Mouse (Mus musculus) forebrain, postnatal 0 days (tissue): ENCODE results near the gene Bcl9. TPM values are rescaled to one million over a fixed set of nuclear protein-coding genes. Genes with fewer than 3 reads are reported as not detected.

ENCODE experiments used
- ATAC-seq: fragments of 200-750 bp; cut with Nextera tagmentation; 2 replicates; pipeline ENCODE4 v1.8.0; 2017; ENCODE audit warnings: mild to moderate bottlenecking, moderate library complexity
- DNase-seq: peaks from one replicate; pipeline ENCODE4 v3.0.0-alpha.2; 2015
- H3K27ac ChIP-seq: fragments of 300-500 bp; sonication (generic); 2 replicates; pipeline ENCODE4 v1.5.1; 2014; ENCODE audit warnings: low read depth, mild to moderate bottlenecking, antibody characterized with exemption, low read length, moderate library complexity, mixed read lengths
- H3K27me3 ChIP-seq: fragments of 300-500 bp; sonication (generic); 2 replicates; pipeline ENCODE4 v1.6.1; 2014; ENCODE audit warnings: mild to moderate bottlenecking, low read length, mixed read lengths; ENCODE audit not compliant: insufficient read depth
- H3K36me3 ChIP-seq: fragments of 300-500 bp; sonication (generic); 2 replicates; pipeline ENCODE4 v1.6.1; 2014; ENCODE audit warnings: mild to moderate bottlenecking, moderate library complexity; ENCODE audit not compliant: insufficient read depth
- H3K4me1 ChIP-seq: fragments of 300-500 bp; sonication (generic); 2 replicates; pipeline ENCODE4 v1.6.1; 2014; ENCODE audit warnings: antibody characterized with exemption; ENCODE audit not compliant: insufficient read depth
- H3K4me2 ChIP-seq: fragments of 300-500 bp; sonication (generic); 2 replicates; pipeline ENCODE4 v1.6.1; 2014; ENCODE audit warnings: low read depth, mild to moderate bottlenecking, moderate library complexity
- H3K4me3 ChIP-seq: fragments of 300-500 bp; sonication (generic); 2 replicates; pipeline ENCODE4 v1.5.1; 2014; ENCODE audit warnings: low read depth, low read length, mixed read lengths
- H3K9ac ChIP-seq: fragments of 300-500 bp; sonication (generic); 2 replicates; pipeline ENCODE4 v1.6.1; 2014; ENCODE audit warnings: mild to moderate bottlenecking
- H3K9me3 ChIP-seq: fragments of 300-500 bp; sonication (generic); 2 replicates; pipeline ENCODE4 v1.6.1; 2016; ENCODE audit warnings: low read length
- CTCF ChIP-seq: sonication (generic); IDR thresholded peaks from 2 replicates; pipeline ENCODE4 v1.5.1; 2016; ENCODE audit warnings: antibody characterized with exemption, control low read depth, low read depth
- WGBS: fragments of 180-500 bp; shearing (Covaris S2); extraction: QIAGEN DNeasy Blood & Tissue Kit; methylation state at CpG from one replicate; pipeline ENCODE4 v1.1.7; 2014; 5-methylcytosine and 5-hydroxymethylcytosine counted together
- polyA plus RNA-seq: library from polyadenylated mRNA; unstranded; fragments of >200 nt; fragmentation: Nextera tagmentation; extraction: Ambion mirVana; gene quantifications from 2 replicates; pipeline ENCODE4 v1.2.1, GENCODE M21; 2015
- total RNA-seq: library from RNA; depleted of rRNA; stranded (reverse); fragments of >200 nt; gene quantifications from 2 replicates; pipeline ENCODE4 v1.2.3, GENCODE M21; 2014

The Bcl9 gene
- total and polyA plus RNA-seq, 2 experiments from 2014 or later, result 46.4 to 62.8 TPM

DNA sequence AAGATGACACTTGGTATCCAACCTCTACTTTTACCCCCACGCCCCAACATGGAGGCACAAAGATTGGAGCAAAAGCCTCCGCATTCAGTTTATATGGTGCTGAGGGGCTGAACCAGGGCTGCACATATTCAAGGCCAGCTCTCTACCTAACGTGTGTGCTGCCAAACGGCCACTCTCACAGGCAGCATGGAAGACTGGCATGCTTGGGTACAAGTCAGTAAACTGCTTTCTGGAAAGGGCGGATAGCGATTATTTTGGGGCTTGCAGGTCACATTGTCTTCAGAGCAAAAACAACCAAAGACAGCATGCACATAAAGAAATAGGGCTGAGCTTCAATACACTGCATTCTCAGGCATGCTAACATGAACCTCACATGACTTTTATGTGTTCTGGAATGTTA, 44.8 kb downstream of the Bcl9 start:
- ATAC-seq (no peak), DNase-seq (no peak)
- Histone ChIP-seq H3K4me2 (no peak overlapping the region), H3K9ac (no peak overlapping the region), H3K36me3 (no peaks in the 10 kb centered on the region), H3K4me1 (peaks cover 8% of the 10 kb centered on the region), H3K4me3 (no peak overlapping the region), H3K27me3 (no peaks in the 10 kb centered on the region), H3K27ac (no peak overlapping the region), H3K9me3 (no peaks in the 10 kb centered on the region)
- 78% methylated on average over 6 of the region's 6 CpGs for WGBS
- no peak for TF ChIP-seq CTCF

DNA sequence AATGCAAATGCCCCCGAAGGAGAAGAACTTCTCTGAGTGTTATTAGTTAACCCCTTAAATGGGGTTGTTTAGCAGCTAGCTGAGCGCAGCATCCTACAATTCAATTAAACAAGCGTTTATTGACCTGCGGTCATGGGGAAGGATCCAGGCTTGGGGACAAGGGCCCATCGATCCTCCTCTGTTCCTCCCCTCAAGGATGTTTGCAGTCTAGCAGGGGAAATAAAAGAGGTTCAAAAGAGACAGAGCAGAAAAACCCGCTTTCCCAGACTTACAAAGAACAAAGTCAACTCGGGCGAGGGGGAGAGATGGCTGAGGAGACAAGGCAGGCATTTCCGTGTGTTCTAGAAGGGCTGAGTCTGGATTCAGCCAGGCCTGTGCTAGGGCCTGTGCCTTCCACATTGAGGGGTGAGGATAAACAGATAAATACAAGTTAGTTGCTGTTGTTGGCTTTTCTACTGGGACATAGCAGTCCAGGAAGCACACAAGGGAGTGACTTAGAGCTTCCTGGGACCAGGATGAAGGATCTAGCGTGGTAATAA, 55.0 kb downstream of the Bcl9 start:
- no peak for TF ChIP-seq CTCF
- Histone ChIP-seq H3K27me3 (no peaks in the 10 kb centered on the region), H3K4me3 (no peak overlapping the region), H3K27ac (no peak overlapping the region), H3K9me3 (no peaks in the 10 kb centered on the region), H3K4me1 (no peaks in the 10 kb centered on the region), H3K4me2 (no peak overlapping the region), H3K36me3 (no peaks in the 10 kb centered on the region), H3K9ac (no peak overlapping the region)
- WGBS, result 29% methylated on average over 10 of the region's 10 CpGs
- ATAC-seq, result no peak
- DNase-seq, result no peak

DNA sequence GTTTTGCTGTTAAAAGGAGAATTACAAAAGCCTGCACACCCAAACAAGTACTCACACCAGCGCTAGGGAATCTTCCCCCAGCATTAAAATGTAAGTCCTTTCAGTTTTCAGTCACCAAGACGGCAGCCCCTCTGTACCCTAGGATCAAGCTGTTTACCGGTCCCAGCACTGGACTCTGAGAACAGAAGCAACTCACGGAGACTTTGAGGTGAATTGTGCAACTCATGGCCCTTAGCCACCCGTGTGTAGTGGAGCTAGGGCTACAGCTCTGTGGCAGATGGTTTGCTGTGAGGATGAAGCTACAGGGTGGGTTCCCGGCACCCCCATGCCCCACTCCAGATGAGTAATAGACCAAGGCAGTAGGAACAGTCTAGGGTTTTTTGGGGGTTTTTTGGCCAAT, 55.9 kb downstream of the Bcl9 start:
- Histone ChIP-seq H3K4me3 (no peak overlapping the region), H3K36me3 (no peaks in the 10 kb centered on the region), H3K9ac (no peak overlapping the region), H3K4me1 (no peaks in the 10 kb centered on the region), H3K9me3 (no peaks in the 10 kb centered on the region), H3K27me3 (no peaks in the 10 kb centered on the region), H3K4me2 (no peak overlapping the region), H3K27ac (no peak overlapping the region)
- no peak for ATAC-seq
- DNase-seq, result no peak
- WGBS, result 51% methylated on average over 6 of the region's 6 CpGs
- TF ChIP-seq CTCF, result no peak

DNA sequence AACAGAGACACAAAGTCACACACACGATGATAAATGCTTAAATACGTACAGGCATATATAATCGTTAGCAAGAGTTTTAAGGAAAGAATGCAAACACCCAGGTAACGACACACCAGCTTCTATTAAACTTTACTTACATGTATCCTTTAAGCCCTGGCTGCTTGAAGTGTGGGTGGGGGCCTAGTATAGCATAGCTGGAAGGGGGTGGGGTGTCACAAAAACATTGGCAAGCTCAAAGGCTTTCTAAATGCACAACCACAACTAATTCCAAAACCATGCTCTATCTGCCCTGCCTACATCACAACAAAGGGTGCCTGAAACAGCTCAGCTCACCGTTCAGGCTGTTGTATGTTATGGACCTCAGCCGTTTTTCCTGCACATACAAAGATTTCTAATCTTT, 57.9 kb downstream of the Bcl9 start:
- TF ChIP-seq CTCF, result no peak
- Histone ChIP-seq H3K4me3 (no peak overlapping the region), H3K27ac (no peak overlapping the region), H3K4me1 (no peaks in the 10 kb centered on the region), H3K36me3 (no peaks in the 10 kb centered on the region), H3K27me3 (no peaks in the 10 kb centered on the region), H3K9me3 (no peaks in the 10 kb centered on the region), H3K9ac (no peak overlapping the region), H3K4me2 (no peak overlapping the region)
- DNase-seq, result no peak
- no peak for ATAC-seq
- 83% methylated on average over 6 of the region's 6 CpGs for WGBS

- DNase-seq (no peak), ATAC-seq (no peak)
- Histone ChIP-seq H3K4me2 (no peak overlapping the region), H3K4me1 (no peaks in the 10 kb centered on the region), H3K36me3 (no peaks in the 10 kb centered on the region), H3K27me3 (no peaks in the 10 kb centered on the region), H3K9me3 (no peaks in the 10 kb centered on the region), H3K27ac (no peak overlapping the region), H3K4me3 (no peak overlapping the region), H3K9ac (no peak overlapping the region)
- WGBS, result 80% methylated on average over 5 of the region's 5 CpGs
- TF ChIP-seq CTCF, result no peak
Measured at GRCm38 (mm10) chr3:97239316-97239715, 58.4 kb downstream of the Bcl9 start.

GRCm38 (mm10) chr3:97238521-97238920, 59.2 kb downstream of the Bcl9 start:
- TF ChIP-seq CTCF, result no peak
- ATAC-seq (no peak), DNase-seq (no peak)
- Histone ChIP-seq H3K27me3 (no peaks in the 10 kb centered on the region), H3K4me3 (no peak overlapping the region), H3K36me3 (no peaks in the 10 kb centered on the region), H3K4me1 (no peaks in the 10 kb centered on the region), H3K4me2 (no peak overlapping the region), H3K27ac (no peak overlapping the region), H3K9ac (no peak overlapping the region), H3K9me3 (no peaks in the 10 kb centered on the region)
- 76% methylated on average over 2 of the region's 2 CpGs for WGBS

GRCm38 (mm10) chr3:97237403-97237802, 60.3 kb downstream of the Bcl9 start:
- no peak overlapping the region for H3K4me3 ChIP-seq
- ATAC-seq (no peak), DNase-seq (no peak)
- H3K4me2 ChIP-seq, result no peak overlapping the region
- no peaks in the 10 kb centered on the region for H3K36me3 ChIP-seq
- no peak overlapping the region for H3K9ac ChIP-seq
- H3K4me1 ChIP-seq, result no peaks in the 10 kb centered on the region
- no peaks in the 10 kb centered on the region for H3K9me3 ChIP-seq
- H3K27me3 ChIP-seq, result no peaks in the 10 kb centered on the region
- no peak overlapping the region for H3K27ac ChIP-seq
- TF ChIP-seq CTCF, result no peak
- whole genome bisulfite sequencing, result 90% methylated on average over 2 of the region's 2 CpGs
